Mouse (Mus musculus): Measurements from ENCODE around the gene Usp8.
A peak's percentile ranks its signal among the peaks of the same experiment; 100 is the strongest.

Gene Usp8

DNA sequence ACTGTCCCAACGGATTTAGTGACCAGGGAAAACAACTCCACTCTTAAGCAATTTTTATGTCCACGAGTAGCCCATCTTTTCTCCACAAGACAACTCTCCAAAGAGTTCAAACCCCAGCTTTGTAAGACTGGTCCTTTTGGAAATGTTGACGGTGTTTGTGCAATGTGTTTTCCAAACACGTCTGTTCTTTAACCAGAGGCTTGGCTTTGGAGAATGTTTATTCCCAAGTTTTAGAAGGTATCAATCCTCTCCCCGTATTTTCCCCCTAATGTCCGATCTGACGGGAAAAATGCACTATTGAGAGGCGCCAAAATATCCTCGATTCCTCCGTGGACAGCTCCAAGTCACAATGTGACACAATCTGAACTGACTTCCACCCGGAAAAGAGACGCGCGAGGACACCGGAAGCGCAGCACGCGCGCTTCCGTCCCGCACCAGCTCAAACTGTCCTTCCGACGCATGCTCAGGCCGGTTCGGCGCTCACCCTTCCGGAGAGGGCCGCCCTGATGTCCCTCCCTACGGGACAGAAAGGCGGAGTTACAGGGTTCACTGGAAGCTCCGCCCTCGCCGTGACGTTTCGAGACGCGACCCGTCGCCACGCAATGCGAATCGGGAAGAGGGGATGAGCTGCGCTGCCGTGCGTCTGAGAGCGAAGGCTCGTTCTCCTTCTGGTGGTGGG, at the start of gene Usp8:
Gene Usp8, plus strand, starts transcription at position 570 of the 679 bp plus-strand sequence.
- peak; percentile 98 for DNase-seq (ENCODE audit: low spot score)

DNA sequence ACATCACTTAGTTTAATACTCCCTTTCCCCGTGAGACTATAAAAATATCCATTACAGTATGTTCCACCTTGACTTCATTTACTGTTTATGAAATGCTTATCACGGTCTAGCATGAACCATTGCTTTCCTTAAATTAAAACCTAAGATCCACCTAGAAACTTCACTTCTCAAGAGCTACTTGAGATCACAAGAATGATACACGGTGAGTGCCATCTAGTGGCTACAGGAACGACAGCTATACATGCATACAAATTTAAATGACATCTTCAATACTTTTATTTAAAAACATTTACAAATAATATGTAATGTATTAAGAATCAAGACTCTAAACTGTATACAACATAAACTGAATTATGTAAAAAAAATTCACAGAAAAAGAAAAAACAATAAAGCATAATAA, 43.6 kb upstream of the Usp8 start:
- DNase-seq (ENCODE audit: low spot score): peak; percentile 49

DNA sequence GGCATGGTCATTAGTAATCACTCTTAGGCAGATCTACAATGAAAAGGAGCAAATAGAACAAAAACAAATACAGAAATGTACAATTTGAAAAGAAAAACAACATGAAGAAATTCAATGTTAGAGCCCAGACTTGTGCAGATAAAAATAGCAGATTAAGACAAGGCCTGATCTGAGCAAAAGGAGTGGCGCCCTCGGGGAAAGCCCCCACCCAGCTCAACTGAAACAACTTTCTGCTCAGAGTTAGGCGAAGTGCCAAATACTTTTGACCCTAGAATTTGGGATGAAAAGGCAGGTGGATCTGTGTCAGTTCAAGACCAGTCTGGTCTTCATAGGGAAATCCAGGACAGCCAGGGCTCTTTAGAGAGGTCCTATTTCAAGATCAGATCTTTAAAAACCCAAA, 41.1 kb upstream of the Usp8 start:
- no peak for DNase-seq (ENCODE audit: low spot score)

DNA sequence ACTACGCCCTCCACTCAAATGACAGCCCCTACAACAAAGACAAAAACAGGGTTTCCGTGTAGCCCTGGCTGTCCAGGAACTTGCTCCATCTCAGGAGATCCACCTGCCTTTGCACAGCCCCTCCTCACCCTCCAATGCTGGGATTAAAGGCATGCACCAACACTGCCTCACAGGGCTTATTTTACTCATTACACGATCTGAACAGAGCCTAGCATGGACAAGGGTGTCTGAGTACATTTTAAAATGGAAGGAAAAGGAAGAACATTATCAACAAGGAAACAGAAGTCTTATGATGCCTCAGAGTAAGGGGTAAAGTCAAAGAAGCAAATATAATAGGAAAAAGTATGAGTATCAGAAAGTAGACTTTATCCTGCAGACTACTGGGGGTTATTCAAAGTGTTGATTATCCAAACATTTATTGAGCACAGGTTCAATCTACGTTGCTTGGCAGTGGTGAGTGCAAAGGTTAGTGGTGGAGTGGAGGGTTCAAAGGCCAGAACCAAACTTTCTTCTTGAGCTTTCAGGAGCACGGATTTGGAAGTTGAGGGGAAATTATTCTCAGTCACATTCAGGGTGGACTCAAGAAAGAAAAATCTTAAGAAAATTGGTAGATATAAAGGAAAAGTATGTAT, 38.4 kb upstream of the Usp8 start:
- DNase-seq (ENCODE audit: low spot score): no peak

DNA sequence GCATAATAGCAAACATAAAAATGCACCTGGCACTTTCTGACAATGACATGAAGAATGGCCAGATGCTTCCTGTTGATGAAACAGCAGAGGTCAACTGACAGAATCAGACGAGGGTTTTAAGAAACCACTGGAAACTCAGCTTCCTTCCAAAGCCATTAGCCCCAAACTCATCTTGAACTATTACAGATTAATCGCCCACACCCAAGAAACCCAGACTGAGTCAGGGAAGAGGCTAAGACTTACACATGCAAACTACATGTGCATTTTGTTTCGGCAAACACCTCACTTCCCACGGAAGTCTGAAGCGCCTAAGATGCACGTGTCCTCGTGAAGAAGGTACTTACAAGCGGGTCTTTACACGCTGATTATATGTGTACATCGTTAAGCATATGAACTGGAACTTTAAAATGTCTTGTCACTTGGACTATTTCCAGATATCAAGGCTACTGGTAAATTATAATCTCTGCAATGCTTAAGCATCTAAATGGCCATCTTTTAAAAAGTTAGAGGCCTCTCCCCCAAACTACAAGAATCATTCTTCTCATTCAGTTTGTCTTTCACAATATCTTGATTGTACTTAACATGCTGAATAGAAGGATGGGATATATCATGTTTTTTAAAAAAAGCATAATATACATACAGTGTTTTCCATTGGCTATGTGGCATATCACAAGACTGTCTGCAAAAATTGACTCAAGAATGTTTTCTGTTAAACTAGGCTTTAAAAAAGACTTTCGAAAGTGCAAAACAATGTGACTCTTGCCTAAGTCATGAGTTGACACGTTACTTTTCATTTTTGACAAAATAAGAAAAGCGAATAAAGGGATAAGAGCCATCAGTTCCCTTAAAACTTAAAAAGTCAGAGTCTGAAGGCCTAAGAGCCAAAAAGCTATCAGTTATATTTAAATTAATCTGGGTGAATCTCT, 33.5 kb upstream of the Usp8 start:
- DNase-seq (ENCODE audit: low spot score): no peak

DNA sequence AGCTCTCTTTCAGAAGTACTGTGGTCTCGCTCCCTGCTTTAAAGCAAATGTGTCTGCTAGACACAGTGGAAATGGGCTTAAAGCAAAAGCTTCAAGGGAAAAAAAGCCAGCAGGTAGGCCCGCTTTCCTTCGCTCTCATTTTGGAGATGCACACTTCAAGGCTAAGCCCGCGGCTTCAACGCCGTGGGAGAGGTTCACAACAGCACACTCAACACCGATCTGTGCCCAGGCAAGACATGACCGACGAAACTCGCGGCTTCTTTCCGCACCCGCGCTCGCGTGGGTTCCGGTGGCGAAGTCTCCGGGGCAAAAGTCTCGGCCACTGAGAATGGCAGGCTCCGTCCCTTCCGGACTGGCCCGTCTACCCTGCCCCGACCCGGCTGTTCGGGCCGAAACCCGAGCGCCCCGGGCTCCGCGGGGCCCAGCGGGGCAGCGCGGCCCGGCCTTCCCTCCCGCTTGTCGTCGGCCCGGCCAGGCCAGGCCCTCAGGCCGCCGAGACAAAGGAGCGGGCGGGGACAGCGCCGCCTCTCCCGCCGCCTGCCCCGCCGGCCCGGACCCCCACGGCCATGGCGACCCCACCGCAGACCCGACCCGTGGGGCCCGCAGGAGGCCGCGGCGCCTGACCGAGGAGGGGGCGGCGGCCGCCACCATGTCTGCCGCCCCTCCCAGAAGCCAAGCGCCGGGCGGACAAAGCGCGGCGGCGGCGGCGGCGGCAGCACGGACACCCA, 32.5 kb upstream of the Usp8 start:
- peak; percentile 42 for DNase-seq (ENCODE audit: low spot score)

DNA sequence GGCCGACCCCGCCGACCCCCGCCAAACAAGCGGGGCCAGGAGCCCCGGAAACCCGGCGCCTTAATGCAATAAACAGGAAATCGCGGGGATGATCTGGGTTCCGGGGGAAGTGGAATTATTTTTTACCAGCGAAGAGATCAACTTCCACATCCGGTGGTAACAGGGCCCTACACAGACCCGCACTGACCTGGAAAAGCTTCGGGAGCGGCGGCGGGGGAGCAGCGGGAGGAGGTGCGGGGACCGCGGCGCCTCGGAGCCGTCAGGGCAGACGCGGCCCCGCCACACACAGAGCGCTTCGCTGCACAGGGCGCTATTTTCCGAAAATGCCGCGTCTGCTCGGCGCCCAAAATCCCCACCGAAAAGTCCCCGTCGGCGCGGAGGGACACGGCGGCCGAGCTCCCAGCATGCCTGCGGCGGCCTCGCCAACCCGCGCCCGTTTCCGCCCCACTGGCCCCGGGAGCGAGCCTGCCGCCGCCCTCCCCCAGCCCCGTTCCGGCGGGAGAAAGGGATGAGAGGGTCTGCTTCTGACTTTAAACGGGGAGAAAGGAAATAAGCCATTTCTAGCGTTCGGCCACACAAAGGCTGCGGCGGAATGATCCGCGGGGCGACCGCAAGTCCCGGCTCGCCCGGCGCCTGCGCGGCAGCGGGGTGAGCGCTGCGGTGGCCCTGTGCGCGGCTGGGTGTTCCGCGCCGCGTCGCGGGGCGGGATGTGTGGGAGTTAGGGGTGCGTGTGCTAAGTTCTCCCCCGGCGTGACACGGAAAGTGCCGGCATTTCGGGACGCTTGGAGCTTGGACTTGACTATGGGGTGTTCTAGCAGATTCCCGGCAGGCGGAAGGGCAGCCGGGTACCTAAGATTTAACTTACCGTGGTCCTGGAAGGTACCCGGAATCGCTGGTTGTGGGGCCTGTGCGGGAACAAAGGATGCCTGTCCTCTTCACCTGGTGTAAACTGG, 31.7 kb upstream of the Usp8 start:
- DNase-seq (ENCODE audit: low spot score): peak; percentile 87

DNA sequence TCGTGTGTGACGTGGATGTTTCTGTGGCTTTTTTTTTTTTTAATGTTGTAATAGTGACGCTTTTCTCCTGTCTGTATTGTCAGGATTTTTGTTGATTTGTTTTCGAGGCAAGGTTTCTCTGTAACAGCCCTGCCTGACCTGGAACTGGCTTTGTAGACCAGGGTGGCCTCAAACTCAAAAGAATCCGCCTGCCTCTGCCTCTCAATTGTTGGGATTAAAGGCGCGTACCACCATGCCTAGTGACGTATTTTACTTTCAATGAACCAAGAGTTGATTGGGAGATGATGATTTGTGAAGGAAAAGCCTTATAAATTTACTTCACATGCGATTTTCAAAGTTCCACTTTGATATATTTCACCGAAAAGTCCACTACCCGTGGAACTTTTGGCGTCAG, 31.0 kb upstream of the Usp8 start, which contains the start of gene Gabpb1:
Gene Gabpb1, minus strand, starts transcription at position 216 of the 394 bp plus-strand sequence.
- no peak for DNase-seq (ENCODE audit: low spot score)

DNA sequence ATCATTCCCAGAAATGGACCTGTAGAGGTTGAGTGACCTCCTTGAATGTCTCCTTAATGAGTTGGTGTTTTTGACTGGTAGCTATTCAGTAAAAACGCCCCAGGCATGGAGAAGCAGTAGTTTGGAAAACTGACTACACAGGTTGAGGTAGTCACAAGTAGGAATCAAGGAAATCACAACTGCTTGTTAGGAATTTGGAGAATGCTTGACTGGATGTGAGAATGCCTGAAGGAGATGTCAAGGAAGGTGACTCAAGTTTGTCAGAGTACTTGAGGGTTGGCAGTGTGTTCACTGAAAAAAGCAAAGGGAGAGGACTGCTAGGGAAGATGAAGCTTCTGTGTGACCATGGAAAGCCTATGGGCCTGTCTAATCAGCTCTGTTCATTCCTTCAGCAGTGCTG, 29.8 kb upstream of the Usp8 start:
- peak; percentile 68 for DNase-seq (ENCODE audit: low spot score)

DNA sequence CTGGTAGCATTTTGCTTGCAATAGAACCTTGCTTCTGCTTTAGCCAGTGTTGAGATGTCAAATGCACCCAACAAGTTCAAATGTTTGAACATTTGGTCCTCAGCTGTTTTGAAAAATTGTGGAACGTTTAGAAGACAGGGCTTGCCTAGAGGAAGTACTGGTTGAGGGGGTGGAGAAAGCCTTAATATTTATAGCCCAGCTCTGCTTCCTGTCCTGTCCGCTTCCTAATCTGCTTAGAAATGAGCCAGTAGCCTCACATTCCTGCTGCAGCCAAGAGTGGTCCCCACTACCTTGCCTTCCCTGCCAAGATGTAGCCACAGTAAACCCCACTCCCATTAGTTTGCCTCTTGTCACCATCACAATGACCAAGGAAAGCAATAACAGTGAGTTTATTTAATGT, 24.8 kb upstream of the Usp8 start:
- no peak for DNase-seq (ENCODE audit: low spot score)

DNA sequence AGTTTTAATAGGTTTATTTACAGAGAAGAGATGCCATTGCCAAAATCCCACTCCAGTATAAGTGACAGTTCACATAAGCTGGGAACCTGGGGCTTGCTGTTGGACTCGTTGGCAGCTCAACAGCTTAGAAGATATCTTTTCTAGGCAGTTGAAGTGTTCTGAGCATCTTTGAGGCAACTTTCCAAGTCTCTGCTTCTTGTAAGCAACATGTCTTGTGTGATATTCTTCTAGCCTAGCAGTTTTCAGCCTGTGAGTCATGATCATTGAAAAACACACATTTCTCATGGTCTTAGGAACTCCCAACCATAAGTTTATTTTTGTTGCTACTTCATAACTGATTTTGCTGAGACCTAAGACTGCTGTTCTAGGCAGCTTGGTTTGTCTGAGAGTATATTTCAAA, 24.2 kb upstream of the Usp8 start:
- no peak for DNase-seq (ENCODE audit: low spot score)

DNA sequence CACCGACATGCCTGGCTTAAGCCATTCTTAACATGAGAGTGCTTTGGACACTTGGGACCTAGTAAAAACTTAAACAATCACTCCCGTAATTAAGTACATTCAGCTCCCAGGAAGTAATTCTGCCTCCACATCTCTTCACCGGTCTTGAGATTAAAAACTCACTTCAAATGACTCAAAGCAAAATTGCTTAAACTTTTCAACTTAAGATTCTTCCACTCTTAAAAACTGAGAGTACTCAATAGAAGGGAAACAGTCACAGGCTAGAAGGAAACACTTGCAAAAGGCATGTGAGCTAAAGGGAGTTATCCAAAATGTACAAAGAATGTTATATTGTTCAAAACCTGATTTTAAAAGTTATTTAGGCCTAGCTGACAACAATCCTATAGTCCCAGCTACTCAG, 15.8 kb upstream of the Usp8 start:
- DNase-seq (ENCODE audit: low spot score): no peak

DNA sequence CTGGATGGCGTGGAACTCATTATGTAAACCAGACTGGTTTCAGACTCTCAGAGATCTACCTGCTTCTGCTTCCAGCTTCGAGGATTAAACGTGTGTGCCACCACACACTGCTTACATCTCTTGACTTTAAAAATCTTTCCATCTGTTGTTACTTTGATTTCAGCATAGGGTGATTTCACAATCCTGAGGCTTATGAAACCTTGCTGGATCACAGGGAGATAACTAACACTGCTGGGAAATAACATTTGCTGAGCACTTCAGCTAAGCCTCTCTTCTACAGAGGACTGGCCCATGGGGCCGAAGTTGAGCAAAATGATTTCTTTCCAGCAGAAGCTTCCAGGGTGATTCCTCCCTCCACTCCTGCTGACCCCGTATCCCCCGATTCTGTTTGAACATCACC, 11.8 kb upstream of the Usp8 start:
- DNase-seq (ENCODE audit: low spot score): peak; percentile 72

DNA sequence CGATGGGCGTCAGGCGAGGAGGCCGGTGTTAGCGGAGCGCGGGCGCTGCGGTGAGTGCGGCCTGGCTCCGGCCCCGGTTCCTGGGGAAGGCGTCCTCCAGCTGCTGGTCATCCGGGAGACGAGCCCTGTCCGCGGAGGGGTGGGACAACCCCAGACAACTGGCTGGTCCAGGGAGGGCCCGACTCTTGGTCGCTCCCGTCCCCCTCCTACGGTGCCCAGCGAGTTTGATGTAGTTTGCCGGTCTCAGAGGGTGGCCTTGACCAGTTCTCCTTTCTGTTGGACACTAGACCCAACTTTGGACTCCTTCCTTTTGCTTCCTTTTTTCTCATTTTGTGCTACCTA, 281 bp downstream of the Usp8 start:
- DNase-seq (ENCODE audit: low spot score): no peak

DNA sequence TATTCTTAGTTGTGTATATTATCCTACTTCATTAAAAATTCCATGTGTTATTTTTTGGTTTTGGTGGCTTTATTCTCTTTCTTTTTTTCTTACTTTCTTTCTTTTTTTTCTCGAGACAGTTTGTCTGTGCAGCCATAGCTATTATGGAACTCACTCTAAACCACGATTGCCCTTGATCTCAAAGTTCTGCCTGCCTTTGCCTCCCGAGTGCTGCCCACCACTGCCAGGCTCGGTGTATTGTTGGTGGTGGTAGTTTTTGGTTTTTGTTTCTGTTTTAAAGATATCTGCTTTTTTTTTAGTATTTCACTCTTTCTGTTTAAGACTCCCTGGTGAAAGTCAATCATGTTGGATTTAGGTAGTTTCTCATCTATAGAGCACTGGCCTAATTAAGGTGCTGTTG, 1.2 kb downstream of the Usp8 start:
- no peak for DNase-seq (ENCODE audit: low spot score)

DNA sequence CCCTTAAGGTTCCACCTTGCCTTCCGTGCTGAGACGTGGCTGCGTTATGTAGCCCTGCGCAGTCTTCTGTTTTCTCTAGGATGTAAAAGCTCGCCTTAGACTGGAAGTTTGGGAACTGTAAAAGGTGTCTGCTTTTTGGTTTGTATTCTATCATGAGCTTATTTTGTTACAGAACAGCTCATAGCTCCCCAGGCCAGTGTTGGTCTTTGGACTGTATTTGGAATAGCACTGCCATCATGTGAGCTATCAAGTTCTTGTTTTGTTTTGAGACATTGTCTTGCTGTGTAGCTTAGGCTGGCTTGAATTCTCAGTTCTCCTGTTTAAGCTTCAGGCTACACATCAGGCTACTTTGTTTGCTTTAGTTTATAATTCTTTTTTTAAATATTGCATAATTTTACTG, 5.4 kb downstream of the Usp8 start:
- DNase-seq (ENCODE audit: low spot score): no peak

DNA sequence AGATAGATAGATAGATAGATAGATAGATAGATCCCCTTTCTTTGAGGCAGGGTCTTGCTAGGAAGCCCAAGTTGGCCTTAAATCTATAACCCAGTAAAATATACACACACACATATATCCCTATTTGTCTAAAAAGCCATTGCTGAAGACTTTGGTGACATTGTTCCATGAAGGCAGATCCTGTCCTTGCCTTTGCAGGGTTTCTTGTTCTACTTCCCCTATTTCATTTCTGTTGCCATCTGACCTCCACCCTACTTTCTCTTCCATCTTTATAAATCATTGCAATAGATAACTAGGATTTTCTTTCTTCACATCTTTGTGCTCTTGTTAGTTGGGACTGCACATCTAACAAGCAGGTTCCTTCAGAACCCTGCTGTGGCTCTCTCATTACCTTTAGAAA, 5.8 kb downstream of the Usp8 start:
- DNase-seq (ENCODE audit: low spot score): no peak

DNA sequence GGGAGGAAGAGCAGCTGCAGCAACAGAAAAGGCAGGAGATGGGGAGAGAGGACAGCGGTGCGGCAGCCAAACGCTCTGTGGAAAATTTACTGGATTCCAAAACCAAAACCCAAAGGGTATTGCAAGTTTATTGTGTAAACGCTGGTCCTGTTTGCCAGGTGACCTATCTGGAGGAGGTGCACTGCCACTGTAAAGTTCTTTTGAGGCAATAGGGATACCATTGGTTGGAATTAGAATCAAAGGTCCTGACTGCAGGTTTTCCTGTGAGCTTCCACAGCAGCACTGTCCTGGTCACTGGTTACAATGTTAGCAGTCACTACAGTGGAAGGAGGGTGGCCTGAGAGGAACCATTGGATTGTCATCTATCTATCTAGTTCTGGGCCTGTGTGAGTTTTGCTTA, 22.1 kb downstream of the Usp8 start:
- no peak for DNase-seq (ENCODE audit: low spot score)

DNA sequence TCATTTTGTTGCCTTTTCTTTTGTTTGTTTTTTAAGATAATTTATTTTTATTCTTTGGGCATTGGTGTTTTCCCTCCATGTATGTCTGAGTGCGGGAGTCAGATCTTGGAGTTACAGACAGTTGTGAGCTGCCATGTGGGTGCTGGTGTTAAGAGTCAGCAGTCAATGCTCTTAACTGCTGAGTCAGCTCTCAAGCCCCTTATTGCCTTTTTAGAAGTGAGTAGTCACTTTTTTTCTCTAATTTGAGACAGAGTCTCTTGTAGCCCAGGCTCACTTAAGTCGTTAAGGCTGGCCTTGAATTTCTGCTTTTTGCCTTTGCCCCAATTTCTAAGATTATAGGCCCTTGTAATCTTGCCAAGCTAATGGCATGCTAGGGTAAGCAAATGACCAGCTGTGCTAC, 23.4 kb downstream of the Usp8 start:
- DNase-seq (ENCODE audit: low spot score): no peak

DNA sequence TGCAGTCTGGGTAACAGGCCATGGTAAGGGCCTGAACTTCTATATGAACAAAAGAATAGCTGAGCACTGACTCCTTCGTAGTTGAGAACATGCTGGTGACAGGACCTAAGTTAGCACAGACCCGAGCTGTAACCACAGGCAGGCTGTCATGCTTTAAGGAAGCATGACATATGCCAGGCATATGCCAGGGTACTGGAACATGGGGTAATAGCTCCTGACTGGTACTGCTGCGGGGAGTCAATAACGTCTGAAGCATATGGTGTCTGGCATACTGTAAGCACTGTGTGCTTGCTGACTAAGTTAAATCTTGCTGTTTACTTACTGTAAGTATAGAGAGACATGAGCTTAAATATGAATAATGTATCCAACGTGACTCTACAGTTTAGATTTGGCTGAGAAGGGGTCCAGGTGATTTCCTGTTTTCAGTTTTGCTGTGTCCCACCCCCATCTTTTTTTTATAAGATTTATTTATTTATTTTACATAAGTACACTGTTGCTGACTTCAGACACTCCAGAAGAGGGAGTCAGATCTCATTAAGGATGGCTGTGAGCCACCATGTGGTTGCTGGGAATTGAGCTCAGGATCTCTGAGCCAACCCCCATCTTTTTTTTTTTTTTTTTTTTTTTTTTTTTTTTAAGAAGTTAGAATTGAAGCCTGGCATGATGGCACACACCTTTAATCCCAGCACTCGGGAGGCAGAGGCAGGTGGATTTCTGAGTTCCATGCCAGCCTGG, 28.4 kb downstream of the Usp8 start:
- DNase-seq (ENCODE audit: low spot score): no peak

DNA sequence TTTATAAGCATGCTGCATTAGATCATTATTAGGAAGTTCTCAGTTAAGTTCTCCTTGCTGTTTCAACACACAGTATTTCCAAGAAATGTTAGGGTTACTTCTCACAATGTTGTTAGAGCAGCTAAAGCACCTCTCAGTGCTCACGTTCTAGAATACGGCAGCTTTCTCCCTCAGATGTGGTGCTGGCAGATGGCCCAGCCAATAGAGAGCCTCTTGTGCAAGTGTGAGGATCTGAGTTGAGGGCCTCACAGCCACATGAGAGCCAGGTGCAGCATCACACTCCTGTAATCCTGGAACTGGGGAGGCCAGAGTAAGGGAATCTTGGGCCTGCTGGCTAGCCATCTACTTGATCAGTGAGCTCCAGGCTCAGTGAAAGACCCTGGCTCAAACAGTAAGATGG, 33.2 kb downstream of the Usp8 start:
- peak; percentile 74 for DNase-seq (ENCODE audit: low spot score)
